Mouse (Mus musculus) heart, adult 2 months (tissue): Measurements from ENCODE around the gene Pcf11.

Experiments
- CTCF ChIP-seq: fragments of 200-600 bp; IDR thresholded peaks from 2 replicates; pipeline ENCODE4 v1.8.1; 2022; ENCODE audit warnings: antibody characterized with exemption, mild to moderate bottlenecking, moderate library complexity
- EP300 ChIP-seq: fragments of 200-500 bp; IDR thresholded peaks from 2 replicates; pipeline ENCODE4 v1.6.1; 2011; ENCODE audit warnings: low read depth, low read length, control low read depth; ENCODE audit not compliant: insufficient read depth
- POLR2A ChIP-seq: fragments of 200-500 bp; IDR thresholded peaks from 2 replicates; pipeline ENCODE4 v1.6.1; 2011; ENCODE audit warnings: mild to moderate bottlenecking, low read depth, low read length, control low read depth; ENCODE audit not compliant: insufficient read depth

GRCm38 (mm10) chr7:92653329-92653728 lies 16.4 kb downstream of the Pcf11 start:
- TF ChIP-seq CTCF (no peak), POLR2A (no peak), EP300 (no peak)
